Mouse (Mus musculus): Measurements from ENCODE around the gene Gm28919. TPM values are rescaled to one million over a fixed set of nuclear protein-coding genes. Genes with fewer than 3 reads are reported as not detected.
"Not testable (repeated sequence)": the region's sequence is repeated elsewhere in the genome, so short reads cannot be mapped to it uniquely, and the experiment has no call there.

Gene Gm28919
- not detected for total RNA-seq (2021)

GRCm38 (mm10) chrY:6583246-6583645, at the start of gene Gm28919:
Gene Gm28919 (plus strand): TSS chrY:6583546.
- DNase-seq (ENCODE audit: extremely low spot score in 1 of 2, low spot score in 1 of 2): not testable (repeated sequence)

Other genes with a start within 250 kb of the Gm28919 start
- not detected for gene Gm21719, start 99.3 kb downstream of the Gm28919 start, total RNA-seq (2021)